Mouse (Mus musculus): ENCODE data around the gene Tnnt1.

DNA sequence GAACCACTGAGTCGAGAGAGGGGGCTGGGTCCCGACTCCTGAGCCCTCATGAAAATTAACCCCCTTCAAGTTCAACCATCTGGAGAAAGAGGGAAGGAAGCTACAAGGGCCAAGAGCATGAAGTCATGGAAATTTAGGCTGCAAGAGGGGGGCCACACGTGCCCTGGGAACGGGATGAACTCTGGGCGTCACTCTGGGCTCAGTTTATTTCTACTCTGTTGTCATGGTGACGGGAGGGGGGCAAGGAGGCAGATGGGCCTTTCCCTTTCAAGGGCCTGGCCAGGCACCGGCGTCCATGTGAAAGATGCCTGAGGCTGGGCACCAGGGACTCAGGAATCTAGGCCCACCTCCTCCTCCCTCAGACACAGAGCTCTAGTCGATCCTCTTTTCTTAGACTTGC is 17.9 kb downstream of the Tnnt1 start:
- no peak for TF ChIP-seq POLR2A (IDR thresholded peaks at IDR 0.05; ENCODE audit: borderline replicate concordance, low read depth, low read length)
- TF ChIP-seq CTCF (IDR thresholded peaks at IDR 0.05; ENCODE audit: low read depth, low read length), result no peak
